Mouse (Mus musculus): ENCODE measurements around the gene Faap20. TPM values are rescaled to one million over a fixed set of nuclear protein-coding genes. Genes with fewer than 3 reads are reported as not detected.

The Faap20 gene
- total and polyA plus RNA-seq, 3 experiments, result 31.0 to 45.0 (median 36.4) TPM

GRCm38 (mm10) chr4:155238276-155238675 is 11.3 kb upstream of the Faap20 start:
- Histone ChIP-seq H3K4me1 (ENCODE audit: control insufficient read depth in 1 of 2, insufficient read depth in 2 of 2) (peaks cover 45 to 50% of the 10 kb centered on the region in 2 experiments), H3K79me2 (replicated peaks; ENCODE audit: control insufficient read depth, extremely low read depth, insufficient read depth, poor library complexity, severe bottlenecking) (no peaks in the 10 kb centered on the region), H3K27me3 (replicated peaks) (peaks cover 34% of the 10 kb centered on the region), H3K9ac (ENCODE audit: insufficient read depth, low read depth) (no peak overlapping the region), H3K36me3 (replicated peaks in 1 of 2; ENCODE audit: control insufficient read depth in 1 of 2, insufficient read depth in 1 of 2, low read length in 1 of 2) (no peaks in the 10 kb centered on the region), H3K27ac (ENCODE audit: insufficient read depth, low read depth) (no peak overlapping the region), H3K9me3 (replicated peaks; ENCODE audit: low read length) (no peaks in the 10 kb centered on the region), H3K4me2 (ENCODE audit: insufficient read depth, low read depth, poor library complexity, severe bottlenecking) (no peak overlapping the region), H3K4me3 (replicated peaks in 1 of 3; ENCODE audit: low read depth in 2 of 3, low read length in 2 of 3, poor library complexity in 1 of 3) (no peak overlapping the region)
- in situ Hi-C loops (cut with MboI; ENCODE audit: low pct_ligation_motif_present, low pct_unique_long_range_greater_than_20kb, low sequenced_read_pairs), result loop anchor here (25.0 kb wide), 1 partner anchor 276 kb away; the partner anchor contains the start of genes Hes5 and Pank4
- TF ChIP-seq ETS1 (conservative IDR thresholded peaks at IDR 0.05; ENCODE audit: low read depth, low read length) (no peak), TBP (conservative IDR thresholded peaks at IDR 0.05; ENCODE audit: low read depth, low read length) (no peak), CHD1 (IDR thresholded peaks at IDR 0.05; ENCODE audit: low read depth, low read length) (no peak), USF1 (IDR thresholded peaks at IDR 0.05; ENCODE audit: low read depth, low read length) (no peak), TCF12 (IDR thresholded peaks at IDR 0.05; ENCODE audit: low read depth, low read length) (no peak), EP300 (IDR thresholded peaks at IDR 0.05; ENCODE audit: low read length) (no peak), CTCF (conservative IDR thresholded peaks at IDR 0.05 in 1 of 2, IDR thresholded peaks at IDR 0.05 in 1 of 2; ENCODE audit: low read depth in 2 of 2, low read length in 2 of 2) (no peak), RCOR1 (conservative IDR thresholded peaks at IDR 0.05; ENCODE audit: low read depth, low read length) (no peak), MAX (IDR thresholded peaks at IDR 0.05; ENCODE audit: low read length) (no peak), E2F4 (IDR thresholded peaks at IDR 0.05; ENCODE audit: insufficient replicate concordance, low read depth, low read length) (no peak), ZC3H11A (IDR thresholded peaks at IDR 0.05; ENCODE audit: low read depth, low read length) (no peak), POLR2AphosphoS2 (IDR thresholded peaks at IDR 0.05; ENCODE audit: low read depth, low read length) (no peak), CHD2 (IDR thresholded peaks at IDR 0.05; ENCODE audit: low read length) (no peak), ZKSCAN1 (IDR thresholded peaks at IDR 0.05; ENCODE audit: borderline replicate concordance, low read depth, low read length) (no peak), ELF1 (IDR thresholded peaks at IDR 0.05; ENCODE audit: low read depth, low read length) (no peak), NRF1 (IDR thresholded peaks at IDR 0.05; ENCODE audit: low read depth, low read length) (no peak), MAFK (IDR thresholded peaks at IDR 0.05; ENCODE audit: insufficient replicate concordance, low read length) (no peak), BHLHE40 (IDR thresholded peaks at IDR 0.05; ENCODE audit: low read depth, low read length) (no peak)
- dilution Hi-C loops (cut with MboI; ENCODE audit: extremely low pct_ligation_motif_present, extremely low pct_unique_long_range_greater_than_20kb, low sequenced_read_pairs), result no loop called here
- no peak for DNase-seq (ENCODE audit: extremely low read depth)

DNA sequence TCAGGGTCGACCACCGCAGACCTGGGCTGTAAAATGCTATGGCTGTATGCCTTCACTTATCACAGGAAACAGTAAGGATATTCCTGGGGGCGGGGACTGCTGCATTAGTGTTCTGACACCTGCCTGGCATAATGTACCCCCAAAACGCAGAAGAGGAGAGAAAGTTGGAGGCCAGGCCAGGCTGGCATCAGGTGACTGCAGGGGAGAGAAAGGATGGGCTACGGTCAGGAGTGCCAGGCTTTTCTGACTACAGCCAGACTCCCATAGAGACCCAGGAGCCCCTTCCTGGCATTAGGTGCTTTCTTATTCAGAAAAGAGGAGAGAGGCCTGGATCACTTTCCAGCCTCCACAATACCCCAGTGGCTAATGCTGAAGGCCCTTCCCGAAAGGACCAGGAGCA is 10.1 kb upstream of the Faap20 start:
- dilution Hi-C loops (cut with MboI; ENCODE audit: extremely low pct_ligation_motif_present, extremely low pct_unique_long_range_greater_than_20kb, low sequenced_read_pairs), result no loop called here
- Histone ChIP-seq H3K9ac (ENCODE audit: insufficient read depth, low read depth) (no peak overlapping the region), H3K27me3 (replicated peaks) (peaks cover 31% of the 10 kb centered on the region), H3K36me3 (replicated peaks in 1 of 2; ENCODE audit: control insufficient read depth in 1 of 2, insufficient read depth in 1 of 2, low read length in 1 of 2) (no peaks in the 10 kb centered on the region), H3K9me3 (replicated peaks; ENCODE audit: low read length) (no peaks in the 10 kb centered on the region), H3K27ac (ENCODE audit: insufficient read depth, low read depth) (no peak overlapping the region), H3K79me2 (replicated peaks; ENCODE audit: control insufficient read depth, extremely low read depth, insufficient read depth, poor library complexity, severe bottlenecking) (no peaks in the 10 kb centered on the region), H3K4me1 (ENCODE audit: control insufficient read depth in 1 of 2, insufficient read depth in 2 of 2) (peaks cover 43 to 50% of the 10 kb centered on the region in 2 experiments), H3K4me3 (replicated peaks in 1 of 3; ENCODE audit: low read depth in 2 of 3, low read length in 2 of 3, poor library complexity in 1 of 3) (no peak overlapping the region), H3K4me2 (ENCODE audit: insufficient read depth, low read depth, poor library complexity, severe bottlenecking) (no peak overlapping the region)
- no peak for DNase-seq (ENCODE audit: extremely low read depth)
- in situ Hi-C loops (cut with MboI; ENCODE audit: low pct_ligation_motif_present, low pct_unique_long_range_greater_than_20kb, low sequenced_read_pairs), result loop anchor here (25.0 kb wide), 1 partner anchor 277 kb away; the partner anchor contains the start of genes Hes5 and Pank4
- no peak for TF ChIP-seq CHD1 (IDR thresholded peaks at IDR 0.05; ENCODE audit: low read depth, low read length)
- TF ChIP-seq MXI1 (IDR thresholded peaks at IDR 0.05; ENCODE audit: low read depth, low read length), result no peak
- TF ChIP-seq CTCF (conservative IDR thresholded peaks at IDR 0.05 in 1 of 2, IDR thresholded peaks at IDR 0.05 in 1 of 2; ENCODE audit: low read depth in 2 of 2, low read length in 2 of 2), result no peak
- TF ChIP-seq JUN (IDR thresholded peaks at IDR 0.05; ENCODE audit: insufficient read depth, low read depth, low read length), result no peak
- TF ChIP-seq POLR2AphosphoS2 (IDR thresholded peaks at IDR 0.05; ENCODE audit: low read depth, low read length), result no peak
- TF ChIP-seq MAZ (IDR thresholded peaks at IDR 0.05; ENCODE audit: low read depth, low read length), result no peak
- TF ChIP-seq USF1 (IDR thresholded peaks at IDR 0.05; ENCODE audit: low read depth, low read length), result no peak
- no peak for TF ChIP-seq EP300 (IDR thresholded peaks at IDR 0.05; ENCODE audit: low read length)
- no peak for TF ChIP-seq GABPA (IDR thresholded peaks at IDR 0.05; ENCODE audit: insufficient replicate concordance, low read depth, low read length)
- TF ChIP-seq SMC3 (IDR thresholded peaks at IDR 0.05; ENCODE audit: low read depth, low read length), result no peak
- TF ChIP-seq ZNF384 (IDR thresholded peaks at IDR 0.05; ENCODE audit: low read depth, low read length), result no peak
- TF ChIP-seq CHD2 (IDR thresholded peaks at IDR 0.05; ENCODE audit: low read length), result no peak
- TF ChIP-seq ZMIZ1 (IDR thresholded peaks at IDR 0.05; ENCODE audit: low read depth, low read length), result no peak
- no peak for TF ChIP-seq ZKSCAN1 (IDR thresholded peaks at IDR 0.05; ENCODE audit: borderline replicate concordance, low read depth, low read length)
- TF ChIP-seq ELF1 (IDR thresholded peaks at IDR 0.05; ENCODE audit: low read depth, low read length), result no peak
- TF ChIP-seq MEF2A (IDR thresholded peaks at IDR 0.05; ENCODE audit: borderline replicate concordance, low read depth, low read length), result no peak
- TF ChIP-seq MAX (IDR thresholded peaks at IDR 0.05; ENCODE audit: low read length), result no peak
- TF ChIP-seq PAX5 (IDR thresholded peaks at IDR 0.05; ENCODE audit: low read length), result no peak
- no peak for TF ChIP-seq ZC3H11A (IDR thresholded peaks at IDR 0.05; ENCODE audit: low read depth, low read length)
